Mouse (Mus musculus): ENCODE data around the gene Tuba8. TPM values are rescaled to one million over a fixed set of nuclear protein-coding genes. Genes with fewer than 3 reads are reported as not detected.

The Tuba8 gene
- polyA plus RNA-seq, 1 experiment from 2014 or later: 0.25 TPM

DNA sequence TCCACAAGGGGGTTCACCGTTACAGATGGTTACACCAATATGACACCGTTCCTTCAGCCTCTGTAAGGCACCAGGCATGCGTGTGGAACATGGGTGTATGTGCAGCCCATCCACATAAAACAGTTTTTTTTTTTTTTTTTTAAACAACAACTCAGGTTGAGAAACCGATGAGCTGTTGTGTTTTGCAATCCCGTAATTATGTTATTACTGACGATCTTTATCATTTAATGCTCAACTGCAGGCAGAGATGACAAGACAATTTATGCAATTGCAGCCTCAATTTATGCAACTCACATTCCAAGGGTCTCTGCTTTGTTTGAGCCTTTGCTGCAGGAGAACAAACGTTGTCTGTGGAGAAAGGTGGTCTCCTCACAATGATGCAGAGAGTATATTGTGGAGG is 30.6 kb upstream of the Tuba8 start:
- no peak for ATAC-seq (ENCODE audit: low read depth)
- peaks cover 24% of the 10 kb centered on the region for H3K4me1 ChIP-seq (replicated peaks)
- no peak overlapping the region for H3K4me2 ChIP-seq
- H3K9me3 ChIP-seq: no peaks in the 10 kb centered on the region
- no peak overlapping the region for H3K27ac ChIP-seq (replicated peaks)
- no peak overlapping the region for H3K9ac ChIP-seq
- H3K27me3 ChIP-seq: no peaks in the 10 kb centered on the region
- no peak overlapping the region for H3K4me3 ChIP-seq
- WGBS: 75% methylated on average over 7 of the region's 7 CpGs
- H3K36me3 ChIP-seq: no peaks in the 10 kb centered on the region

DNA sequence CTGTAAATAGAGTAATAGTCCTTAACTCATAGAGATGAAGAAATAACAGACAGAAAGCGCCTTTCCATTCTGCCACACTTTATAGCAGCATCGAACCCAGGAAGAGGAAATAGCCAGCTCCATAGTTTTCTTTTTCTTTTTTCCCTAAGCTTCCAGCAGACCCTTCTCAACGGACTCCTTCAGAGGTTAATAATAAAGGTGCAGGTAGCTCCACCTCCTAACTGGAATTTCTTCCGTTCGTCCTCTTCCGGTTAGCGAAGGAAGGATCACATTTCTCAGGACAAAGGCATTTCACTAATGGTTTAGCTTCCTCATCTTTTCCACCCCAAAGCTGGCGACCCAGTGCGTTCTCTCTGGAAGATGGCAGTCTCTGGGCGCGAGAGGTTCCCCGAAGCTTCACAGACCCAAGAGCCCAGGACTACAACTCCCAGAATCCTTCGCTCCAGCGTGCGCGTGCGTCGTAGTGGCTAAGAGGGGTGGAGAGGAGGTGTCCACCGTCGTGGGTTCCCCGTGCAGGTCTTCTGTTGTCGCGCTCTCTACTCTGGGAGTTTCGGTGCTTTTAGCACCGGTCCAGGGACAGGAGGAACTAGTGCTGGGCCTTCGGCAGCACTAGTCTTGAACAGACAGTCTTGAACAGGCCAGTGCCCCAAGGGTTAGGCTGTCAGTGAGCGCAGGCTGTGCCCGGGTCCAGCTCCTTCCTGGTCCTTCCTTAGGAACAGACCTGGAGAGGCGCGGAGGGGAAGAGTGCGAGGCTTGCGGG is 26.9 kb upstream of the Tuba8 start, which contains the start of gene Pex26:
Gene Pex26 (plus strand): TSS at position 254 of the 760 bp plus-strand sequence.
- H3K27ac ChIP-seq (replicated peaks): peak within 1 kb of the TSS; percentile 87
- H3K27me3 ChIP-seq: no peaks in the 10 kb centered on the region
- H3K4me1 ChIP-seq (replicated peaks): peaks cover 25% of the 10 kb centered on the region
- WGBS: under 1% methylated on average over 32 of the region's 32 CpGs
- no peaks in the 10 kb centered on the region for H3K9me3 ChIP-seq
- H3K4me2 ChIP-seq: peak within 1 kb of the TSS; percentile 88
- ATAC-seq (ENCODE audit: low read depth): peak; percentile 91
- peak within 1 kb of the TSS; percentile 68 for H3K4me3 ChIP-seq
- peak within 1 kb of the TSS; percentile 81 for H3K9ac ChIP-seq
- H3K36me3 ChIP-seq: peaks cover 20% of the 10 kb centered on the region

DNA sequence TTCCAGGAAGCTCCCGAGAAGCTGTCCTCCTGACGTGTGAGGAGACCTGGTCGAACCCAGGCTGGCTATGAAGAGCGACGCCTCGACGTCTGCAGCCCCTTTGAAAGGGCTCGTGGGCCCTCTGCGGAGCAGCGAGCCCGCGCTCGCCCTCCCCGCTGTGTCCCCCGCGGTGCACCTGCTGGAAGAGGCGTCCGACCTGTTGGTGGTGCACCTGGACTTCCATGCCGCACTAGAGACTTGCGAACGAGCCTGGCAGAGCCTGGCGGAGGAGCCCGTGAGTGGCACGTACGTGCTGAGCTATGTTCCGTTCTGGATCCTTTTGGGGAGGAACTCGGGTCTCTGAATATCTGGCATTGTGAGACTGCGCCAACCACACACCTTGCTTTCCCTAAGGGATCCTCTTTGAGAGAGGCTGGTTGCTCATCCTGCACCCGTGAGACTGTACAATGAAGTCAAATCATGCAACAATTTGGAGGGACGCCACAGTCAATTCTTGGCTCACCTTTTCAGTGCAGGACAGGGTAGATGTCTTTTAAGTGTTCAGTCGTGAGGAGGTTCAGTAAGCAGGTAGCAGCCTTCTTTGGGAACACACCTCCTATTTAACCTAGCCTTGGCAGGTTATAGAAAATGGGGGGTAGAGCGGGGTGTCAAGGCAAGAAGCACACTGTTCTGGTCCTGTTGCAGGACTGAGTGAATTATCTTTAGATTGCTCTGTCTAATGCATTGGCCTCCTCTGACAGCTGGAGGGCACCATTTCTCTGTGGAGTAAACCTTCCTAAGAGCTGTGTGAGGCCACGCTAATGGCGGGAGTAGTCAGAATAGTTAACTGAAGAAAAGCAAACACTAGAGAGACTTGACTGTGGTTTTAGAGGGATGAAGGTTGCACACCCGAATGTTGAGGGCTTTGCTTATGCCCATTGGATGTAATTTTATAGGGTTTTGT is 26.0 kb upstream of the Tuba8 start:
- Histone ChIP-seq H3K4me1 (replicated peaks) (peaks cover 25% of the 10 kb centered on the region), H3K36me3 (peaks cover 25% of the 10 kb centered on the region), H3K27ac (replicated peaks) (peak overlapping the region; percentile 87; the same call in 1 of the 2 replicates), H3K27me3 (no peaks in the 10 kb centered on the region), H3K9ac (peak overlapping the region; percentile 81), H3K4me3 (peak overlapping the region; percentile 68), H3K4me2 (peak overlapping the region; percentile 88), H3K9me3 (no peaks in the 10 kb centered on the region)
- WGBS: 3% methylated on average over 35 of the region's 35 CpGs
- peak; percentile 66 for ATAC-seq (ENCODE audit: low read depth)

DNA sequence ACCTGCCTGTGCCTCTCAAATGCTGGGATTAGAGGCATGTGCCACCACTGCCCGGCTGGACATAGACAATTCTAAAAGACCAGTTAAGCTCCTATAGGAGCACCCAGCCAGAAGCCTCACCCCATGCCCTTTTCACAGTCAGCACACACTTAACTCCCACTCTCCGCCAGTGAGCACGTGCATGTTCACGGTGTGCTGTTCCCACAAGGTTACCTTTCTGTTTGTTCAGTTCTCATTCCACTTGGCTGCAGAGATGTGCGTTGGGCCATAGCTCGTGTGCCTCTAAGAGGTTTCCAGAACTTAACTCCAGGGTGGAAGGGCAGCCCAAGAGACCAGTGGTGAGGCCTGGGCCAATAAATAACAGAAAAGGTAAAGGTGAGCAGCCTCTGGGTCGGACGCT is 25.3 kb upstream of the Tuba8 start:
- H3K9me3 ChIP-seq: no peaks in the 10 kb centered on the region
- H3K27me3 ChIP-seq: no peaks in the 10 kb centered on the region
- H3K4me1 ChIP-seq (replicated peaks): peaks cover 25% of the 10 kb centered on the region
- H3K27ac ChIP-seq (replicated peaks): no peak overlapping the region
- H3K36me3 ChIP-seq: peaks cover 33% of the 10 kb centered on the region
- WGBS: 87% methylated on average over 8 of the region's 8 CpGs
- H3K9ac ChIP-seq: peak overlapping the region; percentile 53
- ATAC-seq (ENCODE audit: low read depth): no peak
- peak overlapping the region; percentile 68 for H3K4me3 ChIP-seq
- peak overlapping the region; percentile 88 for H3K4me2 ChIP-seq

DNA sequence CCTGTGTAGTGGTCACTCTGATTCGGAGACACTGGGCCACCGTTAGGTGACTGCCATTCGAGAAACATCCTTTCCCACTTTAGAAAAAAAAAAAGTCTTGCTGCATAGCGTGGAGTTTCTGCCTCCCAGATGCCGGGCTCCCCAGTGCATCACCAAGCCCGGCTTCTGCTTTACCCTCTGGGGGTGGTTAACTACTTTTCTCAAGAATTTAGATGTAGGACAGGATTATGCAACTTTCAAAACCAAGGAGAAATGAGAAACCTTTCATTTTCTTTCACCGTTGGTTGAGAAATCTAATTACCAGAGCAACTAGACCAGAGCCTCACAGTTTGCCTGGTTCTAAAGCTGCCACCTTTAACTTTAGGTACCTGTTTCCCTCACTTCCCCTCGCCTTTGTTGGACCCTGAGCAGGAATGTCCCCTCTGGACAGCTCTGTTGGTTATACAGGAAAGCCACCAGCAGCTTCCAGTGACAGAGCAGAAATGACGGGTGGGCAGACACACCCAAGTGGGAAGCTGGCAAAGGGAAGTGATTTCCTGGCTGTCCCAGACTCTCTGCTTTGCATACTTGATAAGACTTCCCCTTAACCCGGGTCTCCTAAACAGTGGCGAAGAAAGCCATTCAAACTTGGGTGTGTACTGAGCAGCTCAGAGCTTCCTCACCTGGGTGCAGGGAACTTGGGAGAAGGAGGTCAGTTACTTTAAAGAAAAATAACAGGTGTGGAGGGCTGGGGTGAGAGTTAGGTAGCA is 19.1 kb upstream of the Tuba8 start:
- H3K36me3 ChIP-seq: peaks cover 88% of the 10 kb centered on the region
- WGBS: 85% methylated on average over 11 of the region's 11 CpGs
- no peaks in the 10 kb centered on the region for H3K27me3 ChIP-seq

DNA sequence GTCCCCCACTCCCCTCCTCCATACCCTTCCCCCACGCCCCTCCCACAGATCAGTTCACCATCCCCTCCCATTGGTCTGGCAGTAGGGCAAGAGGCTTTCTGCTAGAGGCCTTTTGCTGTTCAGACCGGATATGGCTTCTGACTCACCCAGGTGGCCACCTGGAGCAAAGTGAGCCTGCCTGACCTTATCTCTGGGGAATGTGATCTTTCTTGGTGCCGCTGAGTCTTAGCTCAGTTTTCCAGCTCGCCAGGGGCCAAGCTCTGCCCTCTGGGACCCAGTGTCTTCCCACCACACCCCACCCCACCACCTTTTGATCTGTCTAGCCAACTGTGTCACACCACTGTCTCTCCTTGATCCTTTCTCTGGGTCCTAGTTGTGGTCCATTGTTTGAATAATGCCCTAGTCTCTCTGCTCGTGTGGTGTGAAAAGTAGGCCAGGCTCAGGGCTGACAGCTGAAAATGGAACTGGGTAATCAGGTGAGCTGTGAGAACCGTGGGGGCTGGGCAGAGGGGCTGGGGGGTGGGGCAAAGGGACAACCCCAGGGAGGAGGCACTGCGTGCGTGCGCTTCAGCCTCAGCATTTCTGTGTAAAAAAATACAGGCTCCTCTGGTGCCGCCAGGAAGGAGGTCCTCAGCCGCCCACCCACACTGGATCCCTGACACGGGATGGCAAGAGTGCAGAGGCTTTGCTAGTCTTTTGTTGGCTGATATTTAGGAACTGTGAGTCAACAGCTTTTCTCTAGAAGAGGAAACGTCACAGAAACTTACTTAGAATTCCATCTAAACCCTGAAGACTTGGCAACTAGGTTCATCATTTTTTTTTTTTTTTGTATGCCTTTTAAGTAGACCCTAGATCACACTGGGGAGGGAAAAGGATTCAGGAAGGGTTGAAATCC is 16.2 kb upstream of the Tuba8 start:
- no peak overlapping the region for H3K27ac ChIP-seq (replicated peaks)
- no peak overlapping the region for H3K9ac ChIP-seq
- no peaks in the 10 kb centered on the region for H3K9me3 ChIP-seq
- no peak overlapping the region for H3K4me3 ChIP-seq
- no peak overlapping the region for H3K4me2 ChIP-seq
- H3K36me3 ChIP-seq: peaks cover 75% of the 10 kb centered on the region
- WGBS: 48% methylated on average over 13 of the region's 13 CpGs
- H3K4me1 ChIP-seq (replicated peaks): no peaks in the 10 kb centered on the region
- ATAC-seq (ENCODE audit: low read depth): no peak
- no peaks in the 10 kb centered on the region for H3K27me3 ChIP-seq

More for the DNA sequence above, 19.1 kb upstream of the Tuba8 start:
- no peaks in the 10 kb centered on the region for H3K9me3 ChIP-seq
- no peaks in the 10 kb centered on the region for H3K4me1 ChIP-seq (replicated peaks)
- no peak overlapping the region for H3K4me3 ChIP-seq
- no peak overlapping the region for H3K4me2 ChIP-seq
- H3K27ac ChIP-seq (replicated peaks): no peak overlapping the region
- H3K9ac ChIP-seq: no peak overlapping the region
- no peak for ATAC-seq (ENCODE audit: low read depth)

DNA sequence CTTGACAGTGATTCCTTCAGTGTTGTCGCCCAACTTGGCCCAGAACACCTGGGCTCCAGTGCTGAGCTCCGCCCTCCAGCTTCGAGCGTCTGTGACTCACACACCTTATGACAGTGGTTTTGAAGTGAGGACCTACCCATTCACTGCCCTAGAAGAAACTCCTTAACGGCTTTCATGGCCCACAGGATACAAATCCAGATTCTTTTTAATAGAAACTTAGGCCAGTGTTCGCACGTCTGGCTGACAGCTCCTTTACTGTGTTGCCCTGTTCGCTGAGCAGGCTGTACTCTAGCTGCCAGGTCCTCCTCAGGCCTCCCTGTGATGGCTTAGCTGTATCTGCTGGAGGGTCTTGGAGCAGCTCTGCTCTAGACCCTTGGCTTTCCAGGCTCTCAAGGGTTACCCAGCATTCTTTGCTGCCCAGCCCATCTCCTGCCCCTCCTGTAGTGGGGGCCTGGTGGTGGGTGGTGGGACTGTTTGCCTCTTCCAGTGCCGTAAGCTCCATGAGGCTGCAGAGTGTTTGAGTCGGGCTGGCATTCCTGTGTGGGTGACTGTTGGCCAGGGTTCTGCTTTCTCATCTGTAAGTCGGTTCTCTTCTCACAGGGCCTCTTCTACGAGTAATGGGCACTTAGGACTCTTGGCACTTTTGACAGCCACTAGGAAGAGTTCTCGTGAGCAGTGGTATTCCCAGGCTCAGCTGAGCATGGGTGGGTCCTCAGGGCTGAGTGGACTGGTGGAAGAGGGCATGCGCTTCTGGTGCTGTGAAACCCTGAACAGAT is 15.4 kb upstream of the Tuba8 start:
- peaks cover 68% of the 10 kb centered on the region for H3K36me3 ChIP-seq
- H3K4me1 ChIP-seq (replicated peaks): no peaks in the 10 kb centered on the region
- H3K9me3 ChIP-seq: no peaks in the 10 kb centered on the region
- 87% methylated on average over 14 of the region's 14 CpGs for WGBS
- H3K27ac ChIP-seq (replicated peaks): no peak overlapping the region
- H3K4me2 ChIP-seq: no peak overlapping the region
- H3K4me3 ChIP-seq: no peak overlapping the region
- H3K27me3 ChIP-seq: no peaks in the 10 kb centered on the region
- ATAC-seq (ENCODE audit: low read depth): peak; percentile 43; the same call in 1 of the 2 replicates
- H3K9ac ChIP-seq: no peak overlapping the region

DNA sequence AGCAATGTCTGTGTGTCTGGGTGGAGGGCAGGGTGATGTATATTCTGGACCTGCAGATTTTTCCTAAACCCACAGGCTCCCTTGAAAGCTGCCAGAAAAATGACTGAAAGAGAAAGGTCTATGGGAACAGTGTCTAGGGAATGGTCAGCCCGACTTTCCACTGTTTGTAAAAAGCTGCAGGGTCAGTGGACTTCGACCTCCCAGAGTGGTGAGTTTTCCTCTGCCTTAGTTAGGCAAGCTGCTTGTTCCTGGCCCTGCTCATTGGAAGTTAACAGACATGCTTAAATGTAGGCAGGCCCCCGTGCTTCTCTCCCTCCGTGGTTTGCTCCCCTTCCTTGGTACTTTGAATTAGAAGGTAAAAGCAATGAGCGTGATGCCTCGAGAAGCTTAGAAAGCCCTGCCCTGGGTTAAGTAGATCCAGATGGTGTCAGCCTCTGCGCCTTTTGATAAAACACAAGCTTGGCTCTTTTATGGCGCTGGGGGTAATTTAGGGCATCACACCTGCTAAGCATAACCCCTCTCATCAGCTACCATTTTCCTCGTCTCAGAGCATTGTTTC is 12.6 kb upstream of the Tuba8 start:
- no peak overlapping the region for H3K4me2 ChIP-seq
- WGBS: 40% methylated on average over 9 of the region's 9 CpGs
- no peak for ATAC-seq (ENCODE audit: low read depth)

DNA sequence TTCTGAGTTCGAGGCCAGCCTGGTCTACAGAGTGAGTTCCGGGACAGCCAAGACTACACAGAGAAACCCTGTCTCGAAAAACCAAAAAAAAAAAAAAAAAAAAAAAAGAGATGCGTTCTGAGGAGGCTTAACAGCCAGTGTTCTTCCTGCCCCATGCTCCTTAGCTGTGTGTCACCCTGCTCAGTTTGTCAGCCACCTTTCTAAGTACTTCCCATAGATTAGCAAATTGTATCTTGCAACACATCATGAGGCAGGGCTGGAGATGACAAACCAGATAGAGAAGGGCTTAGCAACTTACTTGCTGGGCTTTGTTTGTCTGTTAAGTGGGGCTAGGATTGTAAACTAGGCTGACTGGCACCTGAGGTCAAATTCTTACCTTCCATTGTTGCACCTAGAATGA is 10.0 kb upstream of the Tuba8 start:
- Histone ChIP-seq H3K9ac (no peak overlapping the region), H3K36me3 (peaks cover 17% of the 10 kb centered on the region), H3K4me3 (no peak overlapping the region), H3K4me1 (replicated peaks) (no peaks in the 10 kb centered on the region), H3K27ac (replicated peaks) (no peak overlapping the region), H3K9me3 (no peaks in the 10 kb centered on the region), H3K4me2 (no peak overlapping the region), H3K27me3 (no peaks in the 10 kb centered on the region)
- ATAC-seq (ENCODE audit: low read depth): no peak
- WGBS: 79% methylated on average over 4 of the region's 4 CpGs

More for the DNA sequence above, 12.6 kb upstream of the Tuba8 start:
- Histone ChIP-seq H3K9ac (no peak overlapping the region), H3K36me3 (peaks cover 42% of the 10 kb centered on the region), H3K27me3 (no peaks in the 10 kb centered on the region), H3K4me1 (replicated peaks) (no peaks in the 10 kb centered on the region), H3K9me3 (no peaks in the 10 kb centered on the region), H3K27ac (replicated peaks) (no peak overlapping the region), H3K4me3 (no peak overlapping the region)

DNA sequence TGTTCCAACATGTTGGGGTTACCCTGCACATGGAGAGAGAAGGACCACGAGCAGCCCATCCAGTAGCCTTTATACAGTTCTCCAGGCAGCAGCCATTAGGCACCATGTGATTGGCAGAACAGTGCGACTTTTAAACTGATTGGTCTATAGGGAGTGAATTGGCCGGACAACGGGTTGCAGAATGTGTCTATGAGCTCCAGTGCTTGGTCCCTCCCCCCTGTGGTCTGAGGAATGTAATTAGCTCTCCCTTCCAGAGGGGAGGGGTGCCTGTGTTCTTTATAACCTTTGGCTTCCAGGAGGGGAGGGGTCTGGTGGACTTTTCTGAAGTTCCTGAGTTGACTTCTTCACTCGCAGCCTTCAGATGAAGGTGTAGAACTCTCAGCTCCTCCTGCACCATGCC is 8.5 kb upstream of the Tuba8 start:
- no peaks in the 10 kb centered on the region for H3K4me1 ChIP-seq (replicated peaks)
- no peak overlapping the region for H3K9ac ChIP-seq
- no peak overlapping the region for H3K4me2 ChIP-seq
- WGBS: 62% methylated on average over 5 of the region's 5 CpGs
- H3K27me3 ChIP-seq: no peaks in the 10 kb centered on the region
- no peak overlapping the region for H3K4me3 ChIP-seq
- ATAC-seq (ENCODE audit: low read depth): no peak
- no peak overlapping the region for H3K27ac ChIP-seq (replicated peaks)
- peaks cover 3% of the 10 kb centered on the region for H3K36me3 ChIP-seq
- H3K9me3 ChIP-seq: no peaks in the 10 kb centered on the region
